Mouse (Mus musculus) hindbrain, embryonic 13.5 days (tissue): ENCODE data around the gene Dhh. TPM values are rescaled to one million over a fixed set of nuclear protein-coding genes. Genes with fewer than 3 reads are reported as not detected.

Source experiments
- ATAC-seq: fragments of 200-750 bp; cut with Nextera tagmentation; 2 replicates; pipeline ENCODE4 v1.8.0; 2017; ENCODE audit warnings: moderate TSS enrichment; ENCODE audit not compliant: low FRiP score
- H3K27ac ChIP-seq: fragments of 300-500 bp; sonication (generic); 2 replicates; pipeline ENCODE4 v1.5.1; 2015; ENCODE audit warnings: inconsistent platforms, mild to moderate bottlenecking, moderate library complexity
- H3K27me3 ChIP-seq: fragments of 300-500 bp; sonication (generic); 2 replicates; pipeline ENCODE4 v1.6.1; 2015; ENCODE audit warnings: mild to moderate bottlenecking, inconsistent platforms
- H3K36me3 ChIP-seq: fragments of 300-500 bp; sonication (generic); 2 replicates; pipeline ENCODE4 v1.6.1; 2015; ENCODE audit warnings: mild to moderate bottlenecking, inconsistent platforms
- H3K4me1 ChIP-seq: fragments of 300-500 bp; sonication (generic); replicated peaks from 2 replicates; pipeline ENCODE4 v1.6.1; 2015; ENCODE audit warnings: inconsistent platforms
- H3K4me2 ChIP-seq: fragments of 300-500 bp; sonication (generic); 2 replicates; pipeline ENCODE4 v1.6.1; 2015; ENCODE audit warnings: inconsistent platforms, mild to moderate bottlenecking, moderate library complexity
- H3K4me3 ChIP-seq: fragments of 300-500 bp; sonication (generic); 2 replicates; pipeline ENCODE4 v1.5.1; 2015; ENCODE audit warnings: mild to moderate bottlenecking, inconsistent platforms
- H3K9ac ChIP-seq: fragments of 300-500 bp; sonication (generic); 2 replicates; pipeline ENCODE4 v1.6.1; 2015; ENCODE audit warnings: mild to moderate bottlenecking, inconsistent platforms
- H3K9me3 ChIP-seq: fragments of 300-500 bp; sonication (generic); 2 replicates; pipeline ENCODE4 v1.6.1; 2016; ENCODE audit warnings: inconsistent platforms
- WGBS: fragments of 180-500 bp; shearing (Covaris S2); methylation state at CpG from one replicate; pipeline ENCODE4 v1.1.7; 2015; 5-methylcytosine and 5-hydroxymethylcytosine counted together
- polyA plus RNA-seq: library from polyadenylated mRNA; unstranded; fragments of >200 nt; fragmentation: Nextera tagmentation; extraction: Ambion mirVana; gene quantifications from 2 replicates; pipeline ENCODE4 v1.2.1, GENCODE M21; 2015

Gene Dhh
- polyA plus RNA-seq, 1 experiment from 2014 or later = 1.7 TPM

DNA sequence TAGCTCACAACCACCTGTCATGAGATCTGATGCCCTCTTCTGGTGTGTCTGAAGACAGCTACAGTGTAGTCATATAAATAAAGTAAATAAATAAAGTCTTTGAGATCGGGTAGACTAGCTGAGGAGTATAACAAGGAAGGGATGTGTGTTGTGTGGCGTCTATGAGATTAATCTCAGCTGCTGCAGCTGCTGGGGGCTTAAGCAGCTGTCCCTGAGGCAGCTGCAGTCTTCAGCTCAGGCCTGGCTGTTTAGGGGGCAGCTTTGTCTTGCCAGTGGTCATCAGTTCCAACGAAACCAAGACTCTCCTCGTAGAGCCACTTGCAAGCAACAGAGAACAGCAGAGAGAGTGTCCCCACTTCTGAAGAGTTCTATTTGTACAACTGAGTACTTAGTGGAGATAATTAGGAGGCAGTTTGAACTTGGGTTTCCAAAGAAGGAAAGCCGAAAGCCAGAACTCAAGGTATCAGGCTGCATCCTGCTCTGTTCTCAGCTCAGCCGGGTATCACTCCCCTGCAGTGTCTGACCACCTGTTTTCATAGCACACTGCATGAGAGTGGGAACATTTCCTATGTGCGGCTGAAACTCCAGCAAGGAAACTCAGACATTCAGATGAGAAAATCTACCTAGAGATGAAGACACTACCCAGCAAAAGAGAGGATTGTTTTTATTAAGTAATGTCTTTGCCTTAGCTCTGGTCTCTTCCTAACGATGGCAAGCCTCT, 11.5 kb downstream of the Dhh start:
- Histone ChIP-seq H3K4me1 (peaks cover 4% of the 10 kb centered on the region), H3K27me3 (peaks cover 15% of the 10 kb centered on the region), H3K36me3 (no peaks in the 10 kb centered on the region), H3K4me3 (no peak overlapping the region), H3K9me3 (no peaks in the 10 kb centered on the region), H3K9ac (no peak overlapping the region), H3K27ac (no peak overlapping the region), H3K4me2 (no peak overlapping the region)
- no peak for ATAC-seq
- 72% methylated on average over 8 of the region's 8 CpGs for WGBS

DNA sequence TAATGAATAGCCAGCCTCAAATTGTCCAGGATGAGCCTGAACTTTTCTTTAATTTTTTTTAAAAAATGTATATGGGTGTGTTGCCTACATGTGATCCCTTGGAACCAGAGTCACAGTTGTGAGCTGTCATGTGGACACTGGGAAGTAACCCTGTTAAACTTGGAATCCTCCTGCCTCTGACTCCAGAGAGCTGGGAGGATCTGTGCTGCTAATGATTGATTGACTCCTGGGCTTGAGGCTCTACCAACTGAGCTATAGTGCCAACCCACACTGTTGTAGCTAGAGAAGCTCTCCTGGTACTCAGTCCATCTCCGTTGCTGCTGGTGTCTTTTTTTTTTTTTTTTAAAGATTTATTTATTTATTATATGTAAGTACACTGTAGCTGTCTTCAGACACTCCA, 14.2 kb downstream of the Dhh start:
- Histone ChIP-seq H3K27ac (no peak overlapping the region), H3K36me3 (no peaks in the 10 kb centered on the region), H3K4me1 (peaks cover 22% of the 10 kb centered on the region), H3K27me3 (no peaks in the 10 kb centered on the region), H3K4me3 (no peak overlapping the region), H3K9me3 (no peaks in the 10 kb centered on the region), H3K9ac (no peak overlapping the region), H3K4me2 (no peak overlapping the region)
- WGBS = 70% methylated on average over 1 of the region's 1 CpGs
- ATAC-seq = no peak

DNA sequence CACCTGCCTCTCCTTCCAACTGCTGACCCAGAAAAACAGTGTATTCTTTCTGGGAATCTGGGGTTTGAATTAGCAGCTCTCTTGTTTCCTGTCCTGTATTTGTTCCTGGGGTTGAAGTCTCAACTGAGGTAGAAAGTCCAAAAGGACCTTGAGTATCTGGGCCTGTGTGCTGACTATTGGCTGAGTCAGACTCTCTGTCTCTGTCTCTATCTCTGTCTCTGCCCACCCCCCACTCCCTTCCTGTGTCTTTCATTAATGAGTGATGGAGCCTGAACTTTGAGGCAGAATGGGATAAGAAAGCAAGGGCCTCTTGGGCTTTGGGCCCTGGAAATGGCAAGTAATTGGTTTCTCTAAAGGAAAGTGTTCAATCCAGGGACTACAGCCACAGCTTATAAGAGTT, 14.7 kb downstream of the Dhh start:
- peaks cover 26% of the 10 kb centered on the region for H3K4me1 ChIP-seq
- ATAC-seq = no peak
- H3K27me3 ChIP-seq = no peaks in the 10 kb centered on the region
- no peak overlapping the region for H3K4me3 ChIP-seq
- no peak overlapping the region for H3K9ac ChIP-seq
- H3K4me2 ChIP-seq = no peak overlapping the region
- H3K27ac ChIP-seq = no peak overlapping the region
- no peaks in the 10 kb centered on the region for H3K36me3 ChIP-seq
- H3K9me3 ChIP-seq = no peaks in the 10 kb centered on the region

DNA sequence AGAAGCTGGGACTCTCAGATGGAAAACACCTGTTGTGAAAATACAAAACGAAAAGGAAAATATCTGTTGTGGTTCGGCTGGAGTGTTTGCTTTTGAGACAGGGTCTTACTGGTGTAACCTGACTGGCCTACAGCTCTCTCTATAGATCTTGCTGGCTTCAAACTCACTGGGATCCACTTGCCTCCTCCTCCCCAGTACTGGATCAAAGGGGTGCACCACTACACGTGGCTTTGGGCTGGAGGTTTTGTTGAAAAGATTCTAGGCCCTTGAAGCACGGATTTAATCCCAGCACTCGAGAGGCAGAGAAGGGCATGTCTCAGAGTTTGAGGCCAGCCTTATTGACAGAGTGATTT, 16.7 kb downstream of the Dhh start:
- H3K27ac ChIP-seq = peak overlapping the region; percentile 53
- H3K27me3 ChIP-seq = no peaks in the 10 kb centered on the region
- peak overlapping the region; percentile 43; the same call in 1 of the 2 replicates for H3K9ac ChIP-seq
- peak; percentile 60 for ATAC-seq
- peak overlapping the region; percentile 69 for H3K4me3 ChIP-seq
- H3K4me2 ChIP-seq = peak overlapping the region; percentile 81
- WGBS = 8% methylated on average over 5 of the region's 5 CpGs
- peaks cover 26% of the 10 kb centered on the region for H3K4me1 ChIP-seq
- H3K9me3 ChIP-seq = no peaks in the 10 kb centered on the region
- H3K36me3 ChIP-seq = 0 out of 2 replicates have a peak, but pooled peaks cover 6% of the 10 kb centered on the region

DNA sequence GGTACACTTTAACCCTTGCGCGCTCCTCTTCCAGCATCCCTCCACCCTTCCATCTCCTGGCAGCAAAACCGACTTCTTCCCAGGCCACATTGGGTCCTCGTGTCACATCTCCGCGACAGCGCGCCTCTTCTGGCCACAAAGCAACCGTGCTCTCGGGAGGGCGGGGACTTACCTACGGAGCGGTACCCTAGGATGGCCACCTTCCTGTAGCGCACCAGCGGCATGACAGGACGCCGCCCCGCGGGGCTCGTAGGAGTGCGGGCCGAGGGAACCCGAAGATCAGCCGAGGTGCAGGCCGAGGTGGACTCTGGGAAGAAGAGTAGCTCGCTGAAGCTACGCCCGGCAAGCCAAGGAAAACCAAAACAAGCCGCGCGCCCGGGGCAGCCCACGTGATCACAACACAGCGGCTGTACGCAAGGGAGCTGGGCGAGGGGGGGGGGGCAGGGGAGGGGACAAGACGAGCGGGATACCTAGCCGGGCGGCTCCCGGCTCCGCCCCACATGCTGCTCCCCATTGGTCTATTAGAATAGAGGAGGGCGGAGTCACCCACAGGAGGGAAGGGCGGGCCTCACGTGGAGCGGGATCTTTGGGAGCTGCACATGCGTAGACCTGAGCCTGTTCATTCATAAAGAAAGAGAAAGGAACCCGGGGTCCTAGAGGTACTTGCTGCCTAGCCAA, 17.2 kb downstream of the Dhh start:
- no peaks in the 10 kb centered on the region for H3K9me3 ChIP-seq
- peak overlapping the region; percentile 69 for H3K4me3 ChIP-seq
- under 1% methylated on average over 48 of the region's 48 CpGs for WGBS
- peak overlapping the region; percentile 90 for H3K27ac ChIP-seq
- H3K36me3 ChIP-seq = 0 out of 2 replicates have a peak, but pooled peaks cover 6% of the 10 kb centered on the region
- peaks cover 26% of the 10 kb centered on the region for H3K4me1 ChIP-seq
- peak overlapping the region; percentile 81 for H3K4me2 ChIP-seq
- peak; percentile 97 for ATAC-seq
- no peaks in the 10 kb centered on the region for H3K27me3 ChIP-seq
- peak overlapping the region; percentile 81 for H3K9ac ChIP-seq

DNA sequence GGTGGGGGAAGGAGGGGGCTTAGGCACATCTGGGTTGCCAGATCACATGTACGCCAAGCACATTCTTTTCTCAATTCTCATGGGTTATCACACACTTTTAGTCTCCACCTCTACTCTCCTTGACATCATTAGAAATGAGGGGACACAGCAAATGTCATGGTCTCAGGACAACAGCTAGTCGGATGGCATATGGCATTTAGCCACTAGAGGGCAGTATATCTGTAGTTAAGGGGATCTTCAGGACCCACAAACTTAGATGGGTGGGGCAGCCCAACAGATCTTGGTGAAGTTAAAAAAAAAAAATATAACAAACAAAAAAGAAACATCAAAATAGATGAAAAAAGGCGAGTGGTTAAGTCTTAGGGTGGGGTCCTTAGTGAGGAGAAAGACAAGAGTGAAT, 21.0 kb downstream of the Dhh start:
- WGBS = 15% methylated on average over 3 of the region's 3 CpGs
- 0 out of 2 replicates have a peak, but pooled peaks cover 6% of the 10 kb centered on the region for H3K36me3 ChIP-seq
- H3K27ac ChIP-seq = no peak overlapping the region
- H3K9ac ChIP-seq = no peak overlapping the region
- ATAC-seq = no peak
- peaks cover 32% of the 10 kb centered on the region for H3K4me1 ChIP-seq
- H3K27me3 ChIP-seq = no peaks in the 10 kb centered on the region
- no peak overlapping the region for H3K4me3 ChIP-seq
- H3K4me2 ChIP-seq = no peak overlapping the region
- H3K9me3 ChIP-seq = no peaks in the 10 kb centered on the region

DNA sequence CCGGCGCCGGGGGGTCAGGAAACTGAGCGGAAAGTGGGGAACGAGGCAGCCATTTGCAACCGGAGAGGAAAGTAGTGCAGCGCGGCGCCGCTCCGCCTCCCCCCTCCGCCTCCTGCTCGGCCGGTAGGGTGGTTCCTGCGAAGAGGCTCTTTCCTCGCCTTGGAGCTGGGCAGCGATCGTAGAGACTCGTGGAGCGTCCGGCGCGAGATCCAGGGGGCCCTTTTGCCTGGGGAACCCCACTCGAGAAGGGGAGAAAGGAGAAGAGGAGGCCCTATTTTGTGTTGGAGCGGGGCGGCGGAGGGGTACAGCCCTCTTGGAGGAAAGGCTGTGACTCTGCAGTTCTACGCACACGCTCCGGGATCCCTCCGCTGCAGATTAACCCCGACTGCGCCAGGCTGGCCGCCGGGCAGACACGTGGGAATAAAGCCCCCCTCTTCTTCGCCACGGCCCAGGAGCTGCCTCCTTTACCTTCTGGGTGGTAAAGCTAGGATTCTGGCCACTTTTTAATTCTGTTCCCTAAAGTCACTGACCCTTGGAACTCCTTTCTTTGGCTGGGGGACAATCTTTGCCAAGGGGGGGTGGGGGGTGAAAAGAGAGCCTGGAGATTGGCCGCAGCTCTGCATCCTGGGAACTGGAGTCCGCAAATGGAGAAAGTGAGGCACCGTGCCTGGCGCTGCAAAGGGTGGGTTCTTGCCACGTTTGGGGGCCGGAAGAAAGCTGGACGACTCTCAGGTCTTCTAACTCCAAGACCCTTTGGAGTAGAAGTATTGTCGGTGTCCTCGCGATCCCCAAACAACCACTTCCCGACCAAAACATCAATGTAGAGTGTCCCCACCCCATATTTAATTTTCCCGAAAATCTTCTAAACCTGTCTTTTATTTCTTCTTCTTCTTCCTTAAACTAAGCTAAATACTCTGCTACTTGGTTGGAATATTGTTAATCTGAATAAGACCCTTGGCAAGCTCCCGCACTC, 26.1 kb downstream of the Dhh start:
- peak overlapping the region; percentile 100 for H3K4me3 ChIP-seq
- WGBS = 1% methylated on average over 51 of the region's 51 CpGs

DNA sequence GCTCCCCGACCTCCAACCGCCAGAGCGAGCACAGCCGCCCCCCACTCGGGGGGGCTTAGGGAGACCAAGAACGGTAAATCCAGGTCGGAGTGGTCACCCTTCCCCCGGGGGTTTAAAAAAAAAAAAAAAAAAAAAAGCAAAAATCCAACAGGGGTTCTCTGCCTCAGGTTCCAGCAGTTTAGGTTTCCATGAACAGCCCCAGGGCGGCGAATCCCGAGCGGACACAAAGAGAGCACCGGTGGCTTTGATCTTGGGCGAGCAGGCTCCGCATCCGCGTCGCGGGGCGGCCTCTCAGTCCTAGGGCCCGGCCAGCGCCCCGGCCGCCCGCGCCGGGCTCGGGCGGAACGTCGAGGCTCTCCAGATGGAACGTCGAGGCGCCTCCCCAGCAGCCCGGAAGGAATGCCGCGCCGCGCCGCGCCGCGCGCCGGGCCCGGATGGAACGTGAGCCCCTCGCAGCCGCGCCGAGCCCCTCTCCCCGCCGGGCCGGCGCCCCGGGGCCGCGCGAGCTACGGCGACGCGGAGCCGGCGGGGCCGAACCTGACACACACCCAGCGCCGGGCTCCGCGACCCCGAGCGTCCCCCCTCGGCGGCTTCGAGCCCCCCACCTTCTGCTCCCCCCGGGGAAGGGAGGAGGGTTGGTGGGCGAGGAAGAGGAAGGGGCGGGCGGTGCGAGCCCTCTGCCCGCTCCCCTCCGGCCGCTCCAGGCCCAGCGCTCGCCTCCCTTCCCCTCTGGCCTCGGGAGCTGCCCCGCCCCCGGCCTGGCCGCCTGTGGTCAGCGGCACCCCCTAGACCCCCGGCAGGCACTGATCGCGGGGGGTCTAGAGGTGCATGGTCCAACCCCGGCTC, 27.0 kb downstream of the Dhh start, which contains the start of gene Kmt2d:
Gene Kmt2d, minus strand, starts transcription at position 135 of the 846 bp plus-strand sequence.
- no peaks in the 10 kb centered on the region for H3K9me3 ChIP-seq
- peak within 1 kb of the TSS; percentile 100 for H3K4me2 ChIP-seq
- H3K4me3 ChIP-seq = peak within 1 kb of the TSS; percentile 100
- peaks cover 5% of the 10 kb centered on the region for H3K36me3 ChIP-seq
- peaks cover 51% of the 10 kb centered on the region for H3K4me1 ChIP-seq
- no peaks in the 10 kb centered on the region for H3K27me3 ChIP-seq
- H3K27ac ChIP-seq = peak within 1 kb of the TSS; percentile 99
- WGBS = under 1% methylated on average over 47 of the region's 94 CpGs
- peak; percentile 37 for ATAC-seq
- peak within 1 kb of the TSS; percentile 99 for H3K9ac ChIP-seq

More for the DNA sequence above, 26.1 kb downstream of the Dhh start:
- H3K4me1 ChIP-seq = peaks cover 42% of the 10 kb centered on the region
- H3K27me3 ChIP-seq = no peaks in the 10 kb centered on the region
- no peaks in the 10 kb centered on the region for H3K9me3 ChIP-seq
- H3K27ac ChIP-seq = peak overlapping the region; percentile 99
- H3K4me2 ChIP-seq = peak overlapping the region; percentile 100
- H3K36me3 ChIP-seq = no peaks in the 10 kb centered on the region
- peak overlapping the region; percentile 99 for H3K9ac ChIP-seq
- peak; percentile 81 for ATAC-seq

DNA sequence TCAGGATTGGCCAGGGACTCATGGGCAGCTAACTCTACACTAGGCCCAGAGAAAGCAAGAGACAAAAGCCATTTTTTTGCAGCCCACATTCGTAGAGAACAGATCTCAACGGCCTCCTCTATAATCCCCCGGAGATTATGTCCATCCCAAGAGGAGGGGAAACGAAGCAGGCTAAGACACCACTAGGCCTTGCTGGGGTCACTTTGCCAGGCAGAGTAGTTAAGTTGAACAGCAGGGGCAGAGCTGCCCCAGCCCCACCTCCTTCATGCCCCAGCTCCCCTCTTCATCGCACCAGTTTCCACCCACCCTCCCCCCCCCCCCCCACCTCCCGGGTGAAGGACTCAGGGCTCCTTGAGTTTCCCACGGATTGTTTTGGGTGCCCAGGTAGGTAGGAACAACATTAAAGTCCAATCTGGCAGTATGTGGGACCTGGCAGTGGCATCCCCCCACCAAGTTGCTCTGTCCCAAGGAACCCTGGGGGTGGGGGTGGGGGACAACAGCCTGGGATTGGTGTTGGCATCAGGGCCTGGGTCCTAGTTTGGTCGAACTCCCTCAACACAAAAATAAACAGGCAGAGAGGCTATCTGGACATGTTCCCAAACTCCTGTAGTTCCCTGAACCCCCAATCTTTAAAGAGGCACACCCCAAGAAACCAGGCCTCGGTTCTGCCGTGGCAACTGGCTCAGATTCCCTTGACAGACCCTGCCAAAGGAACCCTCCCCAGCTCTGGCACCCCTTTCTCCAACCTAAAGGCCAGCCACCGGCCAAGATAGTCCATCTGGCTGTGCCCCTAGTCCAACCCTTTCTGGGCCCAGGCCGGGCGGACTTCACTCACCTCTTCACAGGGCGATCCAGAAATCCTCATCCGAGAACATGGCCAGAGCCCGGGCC, 27.9 kb downstream of the Dhh start:
- ATAC-seq = no peak
- peaks cover 51% of the 10 kb centered on the region for H3K4me1 ChIP-seq
- H3K9me3 ChIP-seq = no peaks in the 10 kb centered on the region
- H3K27ac ChIP-seq = peak overlapping the region; percentile 99
- H3K4me2 ChIP-seq = peak overlapping the region; percentile 100
- H3K9ac ChIP-seq = peak overlapping the region; percentile 99
- under 1% methylated on average over 16 of the region's 16 CpGs for WGBS
- peak overlapping the region; percentile 100 for H3K4me3 ChIP-seq
- no peaks in the 10 kb centered on the region for H3K27me3 ChIP-seq
- H3K36me3 ChIP-seq = peaks cover 13% of the 10 kb centered on the region

DNA sequence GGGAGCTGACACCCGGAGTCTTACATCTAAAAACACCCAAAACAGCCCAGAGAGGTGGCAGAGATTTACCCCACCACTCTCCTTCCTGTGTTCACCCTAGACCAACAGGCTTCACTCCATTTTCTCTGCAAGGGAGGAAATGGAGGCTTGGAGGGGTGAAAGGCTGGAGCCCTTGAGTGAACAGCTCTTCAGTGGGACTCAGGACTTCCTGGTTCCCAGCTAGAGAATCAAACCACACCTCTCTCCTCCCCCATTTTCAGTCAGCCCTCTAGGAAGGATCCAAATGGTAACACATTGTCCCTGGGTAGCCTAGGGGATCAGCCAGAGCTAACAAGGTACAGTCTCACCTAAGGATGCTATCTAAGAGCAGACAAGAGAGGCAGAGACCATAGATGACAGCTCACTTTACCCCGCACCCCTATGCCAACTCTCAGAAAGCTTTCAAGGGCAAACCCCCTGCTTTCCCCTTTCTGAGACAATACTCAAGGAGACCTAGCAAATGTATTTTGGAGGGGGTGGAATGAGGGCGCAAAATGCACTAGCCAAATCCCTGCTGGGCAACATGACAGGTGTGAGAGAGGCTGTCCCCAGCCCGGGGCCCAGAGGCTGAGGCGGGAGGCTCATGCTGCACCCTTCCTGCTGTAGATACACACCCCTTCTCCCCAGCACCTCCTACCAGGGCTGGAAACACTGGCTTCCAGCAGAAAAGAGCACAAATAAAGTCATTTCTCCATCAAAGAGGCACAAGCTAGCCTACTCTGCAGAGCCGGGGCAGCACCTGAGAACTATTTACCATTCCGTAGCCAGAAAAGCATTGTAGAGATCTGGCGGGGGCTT, 28.8 kb downstream of the Dhh start:
- 9% methylated on average over 8 of the region's 8 CpGs for WGBS
- Histone ChIP-seq H3K4me1 (peaks cover 51% of the 10 kb centered on the region), H3K9ac (peak overlapping the region; percentile 99), H3K27ac (peak overlapping the region; percentile 99; the same call in 1 of the 2 replicates), H3K36me3 (peaks cover 22% of the 10 kb centered on the region), H3K4me2 (peak overlapping the region; percentile 100), H3K4me3 (peak overlapping the region; percentile 100), H3K27me3 (no peaks in the 10 kb centered on the region), H3K9me3 (no peaks in the 10 kb centered on the region)
- ATAC-seq = no peak
